ENCODE assay signal across 17 mouse cellular contexts in the genomic region with DNA sequence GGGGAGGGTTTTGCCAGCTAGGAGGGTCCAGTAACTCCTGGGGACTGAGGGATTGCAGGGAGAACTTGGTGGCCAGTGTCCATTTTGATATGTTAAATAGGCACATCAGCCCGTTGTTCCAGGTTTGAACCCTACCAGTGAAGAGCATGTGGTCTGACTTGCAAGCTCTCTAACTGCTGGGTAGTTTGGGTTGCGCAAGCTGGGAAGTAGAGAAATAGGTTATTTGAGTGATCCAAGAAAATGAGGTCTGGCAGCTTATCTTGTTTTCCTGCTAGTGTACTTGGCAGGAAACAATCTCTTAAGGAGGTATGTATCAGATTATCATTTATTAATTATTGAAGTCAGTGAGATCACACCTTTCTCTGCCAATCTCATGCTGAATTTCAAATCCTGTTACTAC. TPM values are rescaled to one million over a fixed set of nuclear protein-coding genes. Genes with fewer than 3 reads are reported as not detected.
"Had no signal": no experiment of that assay in that cellular context is flagged by ENCODE, and none has a peak within 500 bp of the region (broad histone marks: within the 10 kb centered on the region; RNA-seq: fewer than 3 reads in every experiment).

No protein-coding gene starts in this region.

- H3K4me3 ChIP-seq: limb, embryonic 10.5 days; liver, embryonic 13.5 days; lung, embryonic 15.5 days; midbrain, embryonic 13.5 days; neural tube, embryonic 15.5 days had no signal

- H3K27me3 ChIP-seq: liver, embryonic 13.5 days; lung, embryonic 15.5 days; midbrain, embryonic 13.5 days; neural tube, embryonic 15.5 days had no signal

- H3K27ac ChIP-seq: limb, embryonic 10.5 days; liver, embryonic 13.5 days; lung, embryonic 15.5 days; midbrain, embryonic 13.5 days; neural tube, embryonic 15.5 days; stomach, postnatal 0 days had no signal

- H3K4me1 ChIP-seq: limb, embryonic 10.5 days; liver, embryonic 13.5 days; lung, embryonic 15.5 days; midbrain, embryonic 13.5 days; neural tube, embryonic 15.5 days had no signal

- H3K9me3 ChIP-seq: limb, embryonic 10.5 days; liver, embryonic 13.5 days; lung, embryonic 15.5 days; midbrain, embryonic 13.5 days; neural tube, embryonic 15.5 days had no signal

- H3K36me3 ChIP-seq: limb, embryonic 10.5 days; liver, embryonic 13.5 days; lung, embryonic 15.5 days; midbrain, embryonic 13.5 days; neural tube, embryonic 15.5 days had no signal

- ATAC-seq: liver, postnatal 0 days; midbrain, embryonic 13.5 days had no signal

- DNase-seq: liver, embryonic 13.5 days; liver, postnatal 0 days; lung, postnatal 14 days had no signal

- H3K4me2 ChIP-seq: liver, embryonic 13.5 days; lung, embryonic 15.5 days; midbrain, embryonic 13.5 days; neural tube, embryonic 15.5 days had no signal

- H3K9ac ChIP-seq: liver, embryonic 13.5 days; liver, postnatal 0 days; lung, embryonic 15.5 days; midbrain, embryonic 13.5 days; neural tube, embryonic 15.5 days had no signal

RNA-seq across cellular contexts. Expression of a gene that starts 15.4 kb away (rescaled TPM):
- total RNA-seq: layer of hippocampus, adult 18-20 months; layer of hippocampus, postnatal 10 days; left cerebral cortex, postnatal 10 days; midbrain, postnatal 0 days had no signal
- polyA plus RNA-seq: kidney, embryonic 16.5 days; limb, embryonic 10.5 days; lung, embryonic 15.5 days; midbrain, embryonic 13.5 days; midbrain, postnatal 0 days; neural tube, embryonic 11.5 days; neural tube, embryonic 15.5 days had no signal

RNA-seq across cellular contexts. Expression of a gene that starts 22.4 kb away (rescaled TPM):
- total RNA-seq: layer of hippocampus, adult 18-20 months; left cerebral cortex, adult 18-20 months; megakaryocyte progenitor cell, adult 5-6 weeks had no signal
- polyA plus RNA-seq: limb, embryonic 10.5 days; limb, embryonic 14.5 days; midbrain, embryonic 13.5 days; midbrain, postnatal 0 days; neural tube, embryonic 11.5 days had no signal
